Mouse (Mus musculus) lung, embryonic 16.5 days (tissue): Measurements from ENCODE around the gene Apoa5. TPM values are rescaled to one million over a fixed set of nuclear protein-coding genes. Genes with fewer than 3 reads are reported as not detected.

Experiments used
- ATAC-seq: fragments of 200-750 bp; cut with Nextera tagmentation; 2 replicates; pipeline ENCODE4 v1.8.0; 2017; ENCODE audit warnings: low read depth, mild to moderate bottlenecking, moderate library complexity
- H3K27ac ChIP-seq: fragments of 300-500 bp; sonication (generic); 2 replicates; pipeline ENCODE4 v1.5.1; 2014; ENCODE audit warnings: mild to moderate bottlenecking, control low read depth, low read length
- H3K27me3 ChIP-seq: fragments of 300-500 bp; sonication (generic); 2 replicates; pipeline ENCODE4 v1.6.1; 2014; ENCODE audit warnings: low read depth, low read length, mixed read lengths; ENCODE audit not compliant: control insufficient read depth, insufficient read depth
- H3K36me3 ChIP-seq: fragments of 300-500 bp; sonication (generic); 2 replicates; pipeline ENCODE4 v1.6.1; 2014; ENCODE audit warnings: low read length; ENCODE audit not compliant: control insufficient read depth, insufficient read depth
- H3K4me1 ChIP-seq: fragments of 300-500 bp; sonication (generic); replicated peaks from 2 replicates; pipeline ENCODE4 v1.6.1; 2014; ENCODE audit warnings: low read length, mixed read lengths; ENCODE audit not compliant: control insufficient read depth, insufficient read depth
- H3K4me2 ChIP-seq: fragments of 300-500 bp; sonication (generic); 2 replicates; pipeline ENCODE4 v1.6.1; 2014; ENCODE audit warnings: low read depth, low read length, control low read depth
- H3K4me3 ChIP-seq: fragments of 300-500 bp; sonication (generic); 2 replicates; pipeline ENCODE4 v1.5.1; 2014; ENCODE audit warnings: mild to moderate bottlenecking, low read length, control low read depth
- H3K9ac ChIP-seq: fragments of 300-500 bp; sonication (generic); 2 replicates; pipeline ENCODE4 v1.6.1; 2014; ENCODE audit warnings: low read length, control low read depth
- H3K9me3 ChIP-seq: fragments of 300-500 bp; sonication (generic); 2 replicates; pipeline ENCODE4 v1.6.1; 2016; ENCODE audit warnings: low read length; ENCODE audit not compliant: control insufficient read depth
- WGBS: fragments of 180-500 bp; shearing (Covaris S2); extraction: QIAGEN DNeasy Blood & Tissue Kit; methylation state at CpG from one replicate; pipeline ENCODE4 v1.1.7; 2014; 5-methylcytosine and 5-hydroxymethylcytosine counted together
- polyA plus RNA-seq: library from polyadenylated mRNA; unstranded; fragments of >200 nt; fragmentation: Nextera tagmentation; extraction: Ambion mirVana; gene quantifications from 2 replicates; pipeline ENCODE4 v1.2.1, GENCODE M21; 2015

The Apoa5 gene
- polyA plus RNA-seq, 1 experiment from 2014 or later, result not detected

- Histone ChIP-seq H3K4me2 (no peak overlapping the region), H3K9ac (no peak overlapping the region), H3K4me3 (no peak overlapping the region), H3K27ac (no peak overlapping the region), H3K9me3 (no peaks in the 10 kb centered on the region), H3K36me3 (no peaks in the 10 kb centered on the region), H3K27me3 (no peaks in the 10 kb centered on the region), H3K4me1 (0 out of 2 replicates have a peak, but pooled peaks cover 5% of the 10 kb centered on the region)
- WGBS, result 79% methylated on average over 6 of the region's 6 CpGs
- no peak for ATAC-seq
Observed at GRCm38 (mm10) chr9:46235196-46235595, 33.2 kb upstream of the Apoa5 start.

- Histone ChIP-seq H3K9ac (no peak within 1 kb of the TSS), H3K4me2 (no peak within 1 kb of the TSS), H3K27ac (no peak within 1 kb of the TSS), H3K36me3 (no peaks in the 10 kb centered on the region), H3K4me1 (0 out of 2 replicates have a peak, but pooled peaks cover 2% of the 10 kb centered on the region), H3K4me3 (no peak within 1 kb of the TSS), H3K9me3 (no peaks in the 10 kb centered on the region), H3K27me3 (no peaks in the 10 kb centered on the region)
- no peak for ATAC-seq
Observed at GRCm38 (mm10) chr9:46235596-46235648, 33.0 kb upstream of the Apoa5 start, which contains the start of gene Apoc3. Gene Apoc3 (minus strand): TSS chr9:46235636.

GRCm38 (mm10) chr9:46235649-46236048 lies 32.8 kb upstream of the Apoa5 start:
- Histone ChIP-seq H3K4me1 (0 out of 2 replicates have a peak, but pooled peaks cover under 1% of the 10 kb centered on the region), H3K9me3 (no peaks in the 10 kb centered on the region), H3K36me3 (no peaks in the 10 kb centered on the region), H3K27me3 (no peaks in the 10 kb centered on the region), H3K9ac (no peak overlapping the region), H3K27ac (no peak overlapping the region), H3K4me3 (no peak overlapping the region), H3K4me2 (no peak overlapping the region)
- WGBS, result 53% methylated on average over 4 of the region's 4 CpGs
- no peak for ATAC-seq

DNA sequence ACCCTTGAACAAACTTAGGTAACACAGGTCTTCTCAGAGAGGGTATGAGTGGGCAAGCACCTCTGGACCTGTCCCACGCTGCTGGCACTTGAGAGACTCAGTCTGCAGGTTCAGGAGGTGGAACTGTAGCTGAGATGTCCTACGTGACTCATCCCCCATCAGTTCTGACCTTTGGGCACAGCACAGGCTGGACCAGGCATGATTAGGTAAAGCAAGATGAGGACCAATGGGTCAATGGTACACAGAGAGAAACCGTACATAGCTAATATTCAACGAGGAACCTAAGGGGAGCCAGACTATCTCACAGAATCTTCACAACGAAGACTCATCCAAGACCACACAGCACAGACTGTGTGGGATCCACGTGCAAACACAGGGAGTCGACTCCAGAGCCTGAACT lies 29.6 kb upstream of the Apoa5 start:
- Histone ChIP-seq H3K27me3 (no peaks in the 10 kb centered on the region), H3K4me1 (no peaks in the 10 kb centered on the region), H3K27ac (no peak overlapping the region), H3K36me3 (no peaks in the 10 kb centered on the region), H3K9me3 (no peaks in the 10 kb centered on the region), H3K9ac (no peak overlapping the region), H3K4me2 (no peak overlapping the region), H3K4me3 (no peak overlapping the region)
- ATAC-seq, result no peak
- WGBS, result 79% methylated on average over 7 of the region's 7 CpGs

DNA sequence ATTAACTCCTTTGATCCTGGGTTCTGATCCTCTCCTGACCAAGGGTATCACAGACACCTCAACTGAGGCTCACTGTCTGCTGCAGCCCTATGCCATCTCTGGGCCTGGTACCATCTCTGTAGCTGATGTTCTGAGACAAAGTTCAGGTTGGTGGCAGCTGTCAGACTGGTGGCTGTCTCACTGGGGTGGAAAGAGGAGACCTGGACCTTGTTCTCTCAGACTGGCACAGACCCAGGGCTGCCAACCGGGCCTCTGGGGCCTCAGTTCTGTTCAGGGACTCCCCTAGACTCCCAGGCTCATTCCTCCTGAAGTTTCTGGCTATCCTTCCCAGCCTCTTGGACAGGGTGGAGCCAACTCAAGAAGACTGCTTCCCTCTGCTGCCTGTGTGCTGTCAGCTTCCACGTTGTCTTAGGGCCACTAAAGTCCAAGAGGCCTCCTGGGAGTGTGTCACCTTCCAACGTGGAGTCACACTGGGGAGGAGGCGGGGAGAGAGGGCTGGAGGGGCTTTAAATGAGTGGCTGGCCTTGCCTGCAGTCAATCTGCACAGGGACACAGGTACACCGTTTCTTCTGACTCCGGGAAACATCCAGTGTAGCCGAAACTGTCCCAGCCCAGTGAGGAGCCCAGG lies 27.8 kb upstream of the Apoa5 start, which contains the start of gene Apoa4:
Gene Apoa4, plus strand, starts transcription at position 171 of the 628 bp plus-strand sequence.
- no peak within 1 kb of the TSS for H3K4me3 ChIP-seq
- H3K4me2 ChIP-seq, result no peak within 1 kb of the TSS
- no peaks in the 10 kb centered on the region for H3K36me3 ChIP-seq
- no peaks in the 10 kb centered on the region for H3K4me1 ChIP-seq
- WGBS, result 56% methylated on average over 7 of the region's 7 CpGs
- H3K9ac ChIP-seq, result no peak within 1 kb of the TSS
- H3K9me3 ChIP-seq, result no peaks in the 10 kb centered on the region
- ATAC-seq, result no peak
- H3K27me3 ChIP-seq, result no peaks in the 10 kb centered on the region
- H3K27ac ChIP-seq, result no peak within 1 kb of the TSS

DNA sequence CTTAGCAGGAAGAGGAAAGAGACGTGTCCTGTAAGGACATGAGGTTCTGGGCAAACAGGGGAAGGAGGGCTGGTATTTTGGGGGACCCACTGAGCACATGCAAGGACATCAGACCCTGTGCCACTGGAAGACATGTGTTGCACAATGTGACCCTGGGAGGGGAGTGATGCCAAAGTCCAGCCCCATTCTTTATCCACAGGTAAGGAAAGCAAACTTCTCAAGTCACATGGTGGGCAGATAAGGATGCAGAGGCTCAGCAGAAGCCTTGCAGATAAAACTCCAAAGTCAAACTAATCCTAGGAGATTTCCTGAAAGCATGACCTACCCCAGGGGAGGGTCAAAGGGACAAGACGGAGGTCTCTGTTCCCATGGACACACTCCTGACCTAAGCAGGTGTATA lies 26.6 kb upstream of the Apoa5 start:
- Histone ChIP-seq H3K4me3 (no peak overlapping the region), H3K9ac (no peak overlapping the region), H3K4me2 (no peak overlapping the region), H3K27me3 (no peaks in the 10 kb centered on the region), H3K4me1 (no peaks in the 10 kb centered on the region), H3K36me3 (no peaks in the 10 kb centered on the region), H3K9me3 (no peaks in the 10 kb centered on the region), H3K27ac (no peak overlapping the region)
- WGBS, result 72% methylated on average over 2 of the region's 2 CpGs
- no peak for ATAC-seq

DNA sequence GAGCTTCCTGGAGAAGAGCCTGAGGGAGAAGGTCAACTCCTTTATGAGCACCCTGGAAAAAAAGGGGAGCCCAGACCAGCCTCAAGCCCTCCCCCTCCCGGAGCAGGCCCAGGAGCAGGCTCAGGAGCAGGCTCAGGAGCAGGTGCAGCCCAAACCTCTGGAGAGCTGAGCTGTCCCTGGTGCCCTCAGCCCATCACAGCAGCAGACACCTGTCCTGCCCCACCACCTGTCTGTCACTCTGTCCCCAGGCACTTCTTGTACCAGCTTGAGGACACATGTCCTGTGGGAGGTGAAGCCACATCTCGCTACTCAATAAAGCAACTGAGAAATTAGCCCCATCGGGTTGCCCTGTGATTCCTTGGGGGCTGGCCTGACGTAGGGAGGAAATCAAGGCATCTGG lies 25.3 kb upstream of the Apoa5 start:
- WGBS, result 70% methylated on average over 4 of the region's 4 CpGs
- H3K4me3 ChIP-seq, result no peak overlapping the region
- no peak overlapping the region for H3K9ac ChIP-seq
- no peaks in the 10 kb centered on the region for H3K27me3 ChIP-seq
- H3K9me3 ChIP-seq, result no peaks in the 10 kb centered on the region
- H3K4me2 ChIP-seq, result no peak overlapping the region
- H3K4me1 ChIP-seq, result no peaks in the 10 kb centered on the region
- no peak for ATAC-seq
- no peaks in the 10 kb centered on the region for H3K36me3 ChIP-seq
- no peak overlapping the region for H3K27ac ChIP-seq

GRCm38 (mm10) chr9:46243584-46243983 lies 24.8 kb upstream of the Apoa5 start:
- H3K4me1 ChIP-seq, result no peaks in the 10 kb centered on the region
- no peak overlapping the region for H3K4me2 ChIP-seq
- no peak overlapping the region for H3K4me3 ChIP-seq
- no peak overlapping the region for H3K9ac ChIP-seq
- H3K27ac ChIP-seq, result no peak overlapping the region
- 46% methylated on average over 8 of the region's 8 CpGs for WGBS
- H3K36me3 ChIP-seq, result no peaks in the 10 kb centered on the region
- H3K27me3 ChIP-seq, result no peaks in the 10 kb centered on the region
- ATAC-seq, result no peak
- no peaks in the 10 kb centered on the region for H3K9me3 ChIP-seq

DNA sequence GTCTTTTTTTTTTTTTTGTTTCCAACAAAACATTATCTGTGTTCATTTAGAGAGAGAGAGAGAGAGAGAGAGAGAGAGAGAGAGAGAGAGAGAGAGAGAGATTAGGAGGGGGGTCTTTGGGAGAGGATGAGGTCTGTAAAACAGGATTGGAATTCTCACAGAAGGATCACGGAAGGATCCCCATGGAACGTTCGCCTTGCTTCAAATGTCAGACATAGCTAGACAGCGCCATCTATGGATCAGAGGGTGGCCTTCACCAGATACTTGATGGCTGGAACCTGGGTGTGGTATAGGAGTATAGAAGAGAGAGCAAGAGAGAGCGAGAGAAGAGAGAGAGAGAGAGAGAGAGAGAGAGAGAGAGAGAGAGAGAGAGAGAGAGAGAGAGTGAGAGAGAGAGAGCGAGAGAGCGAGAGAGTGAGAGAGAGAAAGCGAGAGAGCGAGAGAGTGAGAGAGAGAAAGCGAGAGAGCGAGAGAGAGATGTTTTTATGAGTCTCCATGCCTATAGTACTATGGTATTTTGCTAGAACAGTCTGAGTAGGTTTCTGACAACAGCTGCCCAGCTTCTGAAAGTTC lies 21.6 kb upstream of the Apoa5 start:
- no peaks in the 10 kb centered on the region for H3K27me3 ChIP-seq
- no peaks in the 10 kb centered on the region for H3K36me3 ChIP-seq
- WGBS, result 23% methylated on average over 11 of the region's 11 CpGs
- H3K27ac ChIP-seq, result no peak overlapping the region
- no peaks in the 10 kb centered on the region for H3K9me3 ChIP-seq
- H3K9ac ChIP-seq, result no peak overlapping the region
- ATAC-seq, result peak; percentile 86; the same call in 1 of the 2 replicates
- no peak overlapping the region for H3K4me3 ChIP-seq
- no peak overlapping the region for H3K4me2 ChIP-seq
- no peaks in the 10 kb centered on the region for H3K4me1 ChIP-seq

DNA sequence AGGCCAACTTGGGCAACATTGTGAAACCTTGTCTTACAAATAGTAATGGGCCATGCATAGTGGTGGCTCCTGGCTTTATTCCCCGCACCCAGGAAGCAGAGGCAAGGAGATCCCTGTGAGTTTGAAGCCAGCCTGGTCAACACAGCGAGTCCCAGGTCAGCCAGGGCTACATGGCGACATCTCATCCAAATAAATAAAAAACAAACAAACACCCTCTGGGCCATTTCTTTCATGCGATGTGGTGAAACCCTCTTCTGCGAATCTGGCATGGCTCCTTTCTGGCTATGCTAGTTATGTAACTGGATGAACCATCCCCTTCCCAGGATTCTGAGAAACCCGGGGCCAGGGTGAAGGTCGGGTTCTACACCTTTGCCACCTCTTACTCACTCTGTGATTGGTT lies 12.3 kb upstream of the Apoa5 start:
- H3K4me3 ChIP-seq, result no peak overlapping the region
- H3K27ac ChIP-seq, result no peak overlapping the region
- no peaks in the 10 kb centered on the region for H3K9me3 ChIP-seq
- 79% methylated on average over 7 of the region's 7 CpGs for WGBS
- no peaks in the 10 kb centered on the region for H3K27me3 ChIP-seq
- no peak for ATAC-seq
- H3K4me1 ChIP-seq, result no peaks in the 10 kb centered on the region
- H3K36me3 ChIP-seq, result no peaks in the 10 kb centered on the region
- H3K4me2 ChIP-seq, result no peak overlapping the region
- no peak overlapping the region for H3K9ac ChIP-seq
